ENCODE assay signal across 22 mouse cellular contexts in genomic region chr2:167849999-167850552, GRCm38 (mm10).
DNase-seq lines count a peak whose midpoint lies in the region; ATAC-seq and TF ChIP-seq lines count a peak whose summit lies in the region.
"Had no signal": no experiment of that assay in that cellular context is flagged by ENCODE, and none has a peak within 500 bp of the region (broad histone marks: within the 10 kb centered on the region; RNA-seq: fewer than 3 reads in every experiment).

No protein-coding gene starts in this region.

- WGBS in hindbrain, embryonic 10.5 days, result 85% methylated on average over 10 of the region's 10 CpGs
- 82% methylated on average over 10 of the region's 10 CpGs for WGBS in hindbrain, embryonic 16.5 days
- WGBS in embryonic facial prominence, embryonic 10.5 days, result 86% methylated on average over 10 of the region's 10 CpGs
- 78% methylated on average over 10 of the region's 10 CpGs for WGBS in limb, embryonic 10.5 days

- TF ChIP-seq CTCF in gastrocnemius, adult 2 months (IDR thresholded peaks at IDR 0.05), result no peak

- peak; percentile 79 for DNase-seq in gastrocnemius, adult 2 months
- DNase-seq in gastrocnemius, postnatal 36 days, result no peak
- DNase-seq in hindbrain, embryonic 10.5 days (ENCODE audit: low spot score), result no peak
- DNase-seq in embryonic facial prominence, embryonic 10.5 days (ENCODE audit: low spot score), result no peak
- no peak for DNase-seq in limb, embryonic 10.5 days (ENCODE audit: low spot score)
- no peak for DNase-seq in thymus, postnatal 25 days
- DNase-seq: adrenal gland, postnatal 14 days; cerebellum, adult 18-20 months; cerebellum, postnatal 10 days; heart, postnatal 14 days; kidney, adult 9 months; kidney, postnatal 14 days; layer of hippocampus, adult 9-11 months; lung, postnatal 4 days; midbrain, embryonic 14.5 days had no signal

- ATAC-seq in hindbrain, embryonic 16.5 days, result no peak
- ATAC-seq: CD4-positive, CD25-positive, alpha-beta regulatory T cell, adult 4 months; forebrain, embryonic 16.5 days; intestine, embryonic 16.5 days had no signal

- peak overlapping the region; percentile 80 for H3K4me3 ChIP-seq in gastrocnemius, adult 2 months
- H3K4me3 ChIP-seq in hindbrain, embryonic 10.5 days, result no peak overlapping the region
- H3K4me3 ChIP-seq in hindbrain, embryonic 16.5 days (ENCODE audit: low read length), result no peak overlapping the region
- H3K4me3 ChIP-seq in embryonic facial prominence, embryonic 10.5 days, result no peak overlapping the region
- H3K4me3 ChIP-seq in limb, embryonic 10.5 days, result no peak overlapping the region
- H3K4me3 ChIP-seq: hindbrain, embryonic 12.5 days; limb, embryonic 13.5 days had no signal

- H3K27ac ChIP-seq in gastrocnemius, adult 2 months, result peak overlapping the region; percentile 99
- H3K27ac ChIP-seq in hindbrain, embryonic 10.5 days, result 0 out of 2 replicates have a peak overlapping the region, but pooled peaks have one; percentile 25
- no peak overlapping the region for H3K27ac ChIP-seq in hindbrain, embryonic 16.5 days (ENCODE audit: low read depth, low read length)
- 0 out of 2 replicates have a peak overlapping the region, but pooled peaks have one; percentile 77 for H3K27ac ChIP-seq in embryonic facial prominence, embryonic 10.5 days (replicated peaks)
- H3K27ac ChIP-seq in limb, embryonic 10.5 days, result peak overlapping the region; percentile 83
- H3K27ac ChIP-seq: hindbrain, embryonic 12.5 days; limb, embryonic 13.5 days had no signal

- H3K9me3 ChIP-seq in hindbrain, embryonic 10.5 days, result no peaks in the 10 kb centered on the region
- H3K9me3 ChIP-seq in hindbrain, embryonic 16.5 days (ENCODE audit: control insufficient read depth, low read length), result no peaks in the 10 kb centered on the region
- H3K9me3 ChIP-seq in embryonic facial prominence, embryonic 10.5 days, result peaks cover 5% of the 10 kb centered on the region; the same call in 1 of the 2 replicates
- no peaks in the 10 kb centered on the region for H3K9me3 ChIP-seq in limb, embryonic 10.5 days (replicated peaks)
- H3K9me3 ChIP-seq: hindbrain, embryonic 12.5 days; limb, embryonic 13.5 days had no signal

- H3K4me2 ChIP-seq in hindbrain, embryonic 16.5 days (ENCODE audit: low read length), result no peak overlapping the region
- H3K4me2 ChIP-seq: hindbrain, embryonic 12.5 days; limb, embryonic 13.5 days; liver, embryonic 11.5 days had no signal

- peaks cover 50% of the 10 kb centered on the region for H3K4me1 ChIP-seq in hindbrain, embryonic 10.5 days (replicated peaks)
- H3K4me1 ChIP-seq in hindbrain, embryonic 16.5 days (ENCODE audit: control insufficient read depth, insufficient read depth, low read depth, low read length), result no peaks in the 10 kb centered on the region; the same call in 1 of the 2 replicates
- H3K4me1 ChIP-seq in embryonic facial prominence, embryonic 10.5 days, result peaks cover 53% of the 10 kb centered on the region
- peaks cover 57% of the 10 kb centered on the region for H3K4me1 ChIP-seq in limb, embryonic 10.5 days

- no peak overlapping the region for H3K9ac ChIP-seq in hindbrain, embryonic 16.5 days (ENCODE audit: low read depth, low read length)
- H3K9ac ChIP-seq: hindbrain, embryonic 12.5 days; limb, embryonic 13.5 days had no signal

- H3K27me3 ChIP-seq in hindbrain, embryonic 10.5 days (ENCODE audit: insufficient read depth, poor library complexity, severe bottlenecking), result no peaks in the 10 kb centered on the region
- no peaks in the 10 kb centered on the region for H3K27me3 ChIP-seq in hindbrain, embryonic 16.5 days (replicated peaks; ENCODE audit: control insufficient read depth, insufficient read depth, low read length)
- no peaks in the 10 kb centered on the region for H3K27me3 ChIP-seq in embryonic facial prominence, embryonic 10.5 days (replicated peaks; ENCODE audit: low read depth, poor library complexity, severe bottlenecking)
- no peaks in the 10 kb centered on the region for H3K27me3 ChIP-seq in limb, embryonic 10.5 days (ENCODE audit: low read depth, poor library complexity, severe bottlenecking)
- H3K27me3 ChIP-seq: limb, embryonic 13.5 days had no signal

- intact Hi-C loops in gastrocnemius, adult 2 months (cut with DNase I), result loop anchor here (1.0 to 2.0 kb wide), 3 partner anchors 22 to 159 kb away; no protein-coding TSS in a partner anchor
- intact Hi-C loops in gastrocnemius, postnatal 36 days (cut with DNase I), result loop anchor here (2.0 kb wide), 2 partner anchors 23 to 85 kb away; no protein-coding TSS in a partner anchor

- no peaks in the 10 kb centered on the region for H3K36me3 ChIP-seq in hindbrain, embryonic 10.5 days
- H3K36me3 ChIP-seq in hindbrain, embryonic 16.5 days (ENCODE audit: control insufficient read depth, insufficient read depth, low read length), result no peaks in the 10 kb centered on the region
- H3K36me3 ChIP-seq in embryonic facial prominence, embryonic 10.5 days (replicated peaks), result no peaks in the 10 kb centered on the region
- H3K36me3 ChIP-seq in limb, embryonic 10.5 days, result no peaks in the 10 kb centered on the region
- H3K36me3 ChIP-seq: hindbrain, embryonic 12.5 days; limb, embryonic 13.5 days had no signal
